Mouse (Mus musculus): ENCODE measurements around the gene Gm21969. TPM values are rescaled to one million over a fixed set of nuclear protein-coding genes. Genes with fewer than 3 reads are reported as not detected.

The Gm21969 gene
- total RNA-seq (2015; ENCODE audit: low replicate concordance) (not detected in 2 replicates), total RNA-seq (2017; ENCODE audit: low replicate concordance) (0.60 TPM in 1 of 2 replicates, not detected in the other)

GRCm38 (mm10) chr4:139602357-139603244 is at the start of gene Gm21969:
Gene Gm21969 (plus strand): TSS chr4:139603186.
- peak; percentile 84 for ATAC-seq (replicated peaks; ENCODE audit: low FRiP score, poor library complexity, severe bottlenecking)

- ATAC-seq (replicated peaks; ENCODE audit: low FRiP score, poor library complexity, severe bottlenecking): no peak
Measured at GRCm38 (mm10) chr4:139555235-139555634, 47.8 kb upstream of the Gm21969 start.

GRCm38 (mm10) chr4:139555951-139556350 is 47.0 kb upstream of the Gm21969 start:
- ATAC-seq (replicated peaks; ENCODE audit: low FRiP score, poor library complexity, severe bottlenecking): no peak

GRCm38 (mm10) chr4:139568361-139568760 is 34.6 kb upstream of the Gm21969 start:
- ATAC-seq (replicated peaks; ENCODE audit: low FRiP score, poor library complexity, severe bottlenecking): no peak

- no peak for ATAC-seq (replicated peaks; ENCODE audit: low FRiP score, poor library complexity, severe bottlenecking)
Measured at GRCm38 (mm10) chr4:139570756-139571155, 32.2 kb upstream of the Gm21969 start.

- ATAC-seq (replicated peaks; ENCODE audit: low FRiP score, poor library complexity, severe bottlenecking): no peak
Measured at GRCm38 (mm10) chr4:139572928-139573512, 30.0 kb upstream of the Gm21969 start.

GRCm38 (mm10) chr4:139574156-139574798 is 28.7 kb upstream of the Gm21969 start:
- ATAC-seq (replicated peaks; ENCODE audit: low FRiP score, poor library complexity, severe bottlenecking): peak; percentile 87

GRCm38 (mm10) chr4:139574799-139575672 is 27.9 kb upstream of the Gm21969 start:
- no peak for ATAC-seq (replicated peaks; ENCODE audit: low FRiP score, poor library complexity, severe bottlenecking)

GRCm38 (mm10) chr4:139575673-139576003 is 27.3 kb upstream of the Gm21969 start:
- ATAC-seq (replicated peaks; ENCODE audit: low FRiP score, poor library complexity, severe bottlenecking): no peak

GRCm38 (mm10) chr4:139576251-139576880 is 26.6 kb upstream of the Gm21969 start:
- no peak for ATAC-seq (replicated peaks; ENCODE audit: low FRiP score, poor library complexity, severe bottlenecking)

GRCm38 (mm10) chr4:139577006-139577405 is 26.0 kb upstream of the Gm21969 start:
- no peak for ATAC-seq (replicated peaks; ENCODE audit: low FRiP score, poor library complexity, severe bottlenecking)

- no peak for ATAC-seq (replicated peaks; ENCODE audit: low FRiP score, poor library complexity, severe bottlenecking)
Measured at GRCm38 (mm10) chr4:139578389-139578788, 24.6 kb upstream of the Gm21969 start.

- ATAC-seq (replicated peaks; ENCODE audit: low FRiP score, poor library complexity, severe bottlenecking): no peak
Measured at GRCm38 (mm10) chr4:139579003-139579402, 24.0 kb upstream of the Gm21969 start.

GRCm38 (mm10) chr4:139579466-139579865 is 23.5 kb upstream of the Gm21969 start:
- no peak for ATAC-seq (replicated peaks; ENCODE audit: low FRiP score, poor library complexity, severe bottlenecking)

GRCm38 (mm10) chr4:139580663-139581336 is 22.2 kb upstream of the Gm21969 start:
- no peak for ATAC-seq (replicated peaks; ENCODE audit: low FRiP score, poor library complexity, severe bottlenecking)

- ATAC-seq (replicated peaks; ENCODE audit: low FRiP score, poor library complexity, severe bottlenecking): no peak
Measured at GRCm38 (mm10) chr4:139581427-139582051, 21.4 kb upstream of the Gm21969 start.

GRCm38 (mm10) chr4:139582346-139582745 is 20.6 kb upstream of the Gm21969 start:
- no peak for ATAC-seq (replicated peaks; ENCODE audit: low FRiP score, poor library complexity, severe bottlenecking)

GRCm38 (mm10) chr4:139582903-139583302 is 20.1 kb upstream of the Gm21969 start:
- no peak for ATAC-seq (replicated peaks; ENCODE audit: low FRiP score, poor library complexity, severe bottlenecking)

Data from erythroblast, adult 5-6 weeks (primary cell).